Mouse (Mus musculus) ES-Bruce4 (cell line): ENCODE measurements around the gene Olfr827. TPM values are rescaled to one million over a fixed set of nuclear protein-coding genes. Genes with fewer than 3 reads are reported as not detected.

Source experiments
- H3K27ac ChIP-seq: 2 replicates; pipeline ENCODE4 v1.5.1; 2012; ENCODE audit warnings: low read length, inconsistent platforms; ENCODE audit not compliant: insufficient read depth
- H3K27me3 ChIP-seq: 2 replicates; pipeline ENCODE4 v1.6.1; 2012; ENCODE audit warnings: mild to moderate bottlenecking, low read length, inconsistent platforms; ENCODE audit not compliant: control insufficient read depth, poor library complexity, insufficient read depth, severe bottlenecking
- H3K36me3 ChIP-seq: 2 replicates; pipeline ENCODE4 v1.6.1; 2012; ENCODE audit warnings: inconsistent platforms, mild to moderate bottlenecking, low read length, moderate library complexity; ENCODE audit not compliant: control insufficient read depth, poor library complexity, insufficient read depth, severe bottlenecking
- H3K4me1 ChIP-seq: one replicate; pipeline ENCODE4 v1.8.1; 2011; ENCODE audit warnings: low read length; ENCODE audit not compliant: control insufficient read depth, insufficient read depth
- H3K4me3 ChIP-seq: 2 replicates; pipeline ENCODE4 v1.5.1; 2011; ENCODE audit warnings: low read depth, mild to moderate bottlenecking, low read length
- H3K9ac ChIP-seq: 2 replicates; pipeline ENCODE4 v1.6.1; 2012; ENCODE audit warnings: low read depth, mild to moderate bottlenecking, inconsistent platforms; ENCODE audit not compliant: poor library complexity, severe bottlenecking
- H3K9me3 ChIP-seq: replicated peaks from 2 replicates; pipeline ENCODE4 v1.6.1; 2012; ENCODE audit warnings: mild to moderate bottlenecking, low read length, inconsistent platforms; ENCODE audit not compliant: control insufficient read depth, poor library complexity, insufficient read depth, severe bottlenecking
- CTCF ChIP-seq: IDR thresholded peaks from one replicate; pipeline ENCODE4 v1.8.1; 2011; ENCODE audit warnings: low read depth, low read length
- EP300 ChIP-seq: IDR thresholded peaks from 2 replicates; pipeline ENCODE4 v1.6.1; 2011; ENCODE audit warnings: low read depth, low read length; ENCODE audit not compliant: insufficient read depth
- POLR2A ChIP-seq: IDR thresholded peaks from one replicate; pipeline ENCODE4 v1.8.1; 2011; ENCODE audit warnings: low read length; ENCODE audit not compliant: insufficient read depth
- polyA plus RNA-seq: library from polyadenylated mRNA; stranded (reverse); fragments of >200 nt; gene quantifications from 2 replicates; pipeline ENCODE4 v1.2.4, GENCODE M21; 2011; ENCODE audit warnings: low read depth; ENCODE audit not compliant: missing spikeins, insufficient read depth, insufficient read length

The Olfr827 gene
- polyA plus RNA-seq, 1 experiment = not detected

DNA sequence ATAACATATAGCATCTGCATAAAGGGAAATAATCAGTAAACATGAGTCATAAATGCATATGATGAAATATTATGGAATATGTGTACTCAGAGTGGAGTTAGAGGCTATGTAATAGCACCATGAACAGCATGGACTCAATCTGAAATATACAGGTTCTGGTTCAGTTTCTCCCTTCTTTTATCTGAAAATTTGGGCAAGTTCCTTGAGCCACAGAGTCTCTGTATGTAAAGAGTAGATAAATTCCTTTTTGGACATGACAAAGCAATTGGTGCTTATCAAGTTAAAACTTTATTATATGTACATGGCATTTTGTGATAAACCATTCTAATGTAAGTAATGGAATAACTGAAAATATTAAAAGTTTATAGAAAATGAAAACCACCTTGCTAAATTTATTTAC is 49.0 kb downstream of the Olfr827 start:
- Histone ChIP-seq H3K4me3 (no peak overlapping the region), H3K4me1 (no peaks in the 10 kb centered on the region), H3K27ac (no peak overlapping the region), H3K9ac (no peak overlapping the region), H3K36me3 (no peaks in the 10 kb centered on the region), H3K9me3 (no peaks in the 10 kb centered on the region), H3K27me3 (no peaks in the 10 kb centered on the region)
- TF ChIP-seq EP300 (no peak), POLR2A (no peak), CTCF (no peak)

Other genes starting within 250 kb of the Olfr827 start
- not detected in 2 replicates for gene Olfr819, start 247.1 kb downstream of the Olfr827 start, polyA plus RNA-seq
- not detected in 2 replicates for gene Olfr247, start 238.3 kb downstream of the Olfr827 start, polyA plus RNA-seq
- not detected in 2 replicates for gene Gm10310, start 229.3 kb downstream of the Olfr827 start, polyA plus RNA-seq
- not detected in 2 replicates for gene Olfr820, start 201.8 kb downstream of the Olfr827 start, polyA plus RNA-seq
- gene Olfr821, start 184.1 kb downstream of the Olfr827 start, polyA plus RNA-seq = not detected in 2 replicates
- gene Olfr822, start 143.2 kb downstream of the Olfr827 start, polyA plus RNA-seq = not detected in 2 replicates
- gene Olfr823, start 99.0 kb downstream of the Olfr827 start, polyA plus RNA-seq = not detected in 2 replicates
- gene Olfr824, start 84.4 kb downstream of the Olfr827 start, polyA plus RNA-seq = not detected in 2 replicates
- gene Olfr825, start 47.6 kb downstream of the Olfr827 start, polyA plus RNA-seq = not detected in 2 replicates
- not detected in 2 replicates for gene Olfr826, start 30.2 kb downstream of the Olfr827 start, polyA plus RNA-seq
- gene Neurod4, start 65.8 kb upstream of the Olfr827 start, polyA plus RNA-seq = not detected in 2 replicates
- gene Tespa1, start 108.5 kb upstream of the Olfr827 start, polyA plus RNA-seq = not detected in 2 replicates
- 0.11 TPM in 1 of 2 replicates, not detected in the other for gene Vmn2r84, start 179.9 kb upstream of the Olfr827 start, polyA plus RNA-seq
- gene Vmn2r85, start 215.3 kb upstream of the Olfr827 start, polyA plus RNA-seq = not detected in 2 replicates
- gene Vmn2r86, start 241.6 kb upstream of the Olfr827 start, polyA plus RNA-seq = 0.12 TPM in 2 replicates